In the genomic region with DNA sequence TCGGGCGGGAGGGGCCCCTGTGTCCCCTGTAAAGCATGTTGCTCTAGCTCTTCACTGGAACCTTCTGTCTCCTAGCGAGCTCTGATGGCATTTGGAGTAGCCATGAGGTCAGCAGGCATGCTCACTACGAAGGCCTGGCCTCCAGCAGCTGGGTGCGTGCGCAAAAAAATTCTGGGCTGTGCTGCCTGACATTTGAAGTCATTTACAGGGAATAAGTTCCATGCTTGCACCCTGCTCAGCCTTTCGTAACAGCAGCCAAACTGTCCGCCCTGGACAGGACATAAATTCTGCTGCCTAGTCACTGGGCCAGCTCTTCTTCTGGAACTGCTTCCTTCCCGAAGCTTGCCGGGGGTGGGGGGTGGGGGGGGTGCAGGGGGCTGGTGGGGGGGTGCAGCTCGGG, we compare ENCODE assay signal across 12 mouse cellular contexts. TPM values are rescaled to one million over a fixed set of nuclear protein-coding genes. Genes with fewer than 3 reads are reported as not detected.
DNase-seq lines count a peak whose midpoint lies in the region; ATAC-seq and TF ChIP-seq lines count a peak whose summit lies in the region.
"Had no signal": no experiment of that assay in that cellular context is flagged by ENCODE, and none has a peak within 500 bp of the region (broad histone marks: within the 10 kb centered on the region; RNA-seq: fewer than 3 reads in every experiment).

No protein-coding gene starts in this region.

- no peak for TF ChIP-seq CTCF in lung, postnatal 0 days (IDR thresholded peaks at IDR 0.05)

- peak; percentile 9 for DNase-seq in heart, adult 8-10 months (ENCODE audit: low spot score)
- DNase-seq in adrenal gland, adult 8-10 months: peak; percentile 73
- DNase-seq in kidney, adult 18-20 months: peak; percentile 21
- peak; percentile 67 for DNase-seq in lung, postnatal 0 days (ENCODE audit: low spot score)
- DNase-seq in cerebellum, postnatal 10 days: no peak
- no peak for DNase-seq in thymus, adult 18-20 months
- no peak for DNase-seq in urinary bladder, postnatal 10 days (ENCODE audit: low spot score)
- DNase-seq: layer of hippocampus, adult 9-11 months; liver had no signal

- H3K36me3 ChIP-seq in heart, embryonic 11.5 days (ENCODE audit: control insufficient read depth, insufficient read depth, low read length): no peaks in the 10 kb centered on the region
- H3K36me3 ChIP-seq in lung, postnatal 0 days (ENCODE audit: insufficient read depth, low read length): no peaks in the 10 kb centered on the region
- H3K36me3 ChIP-seq: midbrain, embryonic 13.5 days had no signal

- no peaks in the 10 kb centered on the region for H3K9me3 ChIP-seq in heart, embryonic 11.5 days (replicated peaks; ENCODE audit: control insufficient read depth, low read length)
- H3K9me3 ChIP-seq in lung, postnatal 0 days (ENCODE audit: low read length): no peaks in the 10 kb centered on the region
- H3K9me3 ChIP-seq: midbrain, embryonic 13.5 days had no signal

- TF ChIP-seq EP300 in lung, postnatal 0 days (IDR thresholded peaks at IDR 0.05): no peak

- H3K4me1 ChIP-seq in heart, embryonic 11.5 days (ENCODE audit: control insufficient read depth, insufficient read depth, low read length): no peaks in the 10 kb centered on the region
- no peaks in the 10 kb centered on the region for H3K4me1 ChIP-seq in lung, postnatal 0 days (ENCODE audit: insufficient read depth, low read depth, low read length)
- H3K4me1 ChIP-seq: midbrain, embryonic 13.5 days had no signal

- no peak overlapping the region for H3K9ac ChIP-seq in heart, embryonic 11.5 days (ENCODE audit: low read depth, low read length)
- no peak overlapping the region for H3K9ac ChIP-seq in lung, postnatal 0 days (replicated peaks; ENCODE audit: low read depth)
- H3K9ac ChIP-seq: midbrain, embryonic 13.5 days had no signal

- no peak overlapping the region for H3K27ac ChIP-seq in heart, embryonic 11.5 days (ENCODE audit: low read depth, low read length)
- H3K27ac ChIP-seq in lung, postnatal 0 days (ENCODE audit: low read length): no peak overlapping the region
- H3K27ac ChIP-seq: midbrain, embryonic 13.5 days had no signal

- H3K4me2 ChIP-seq in heart, embryonic 11.5 days: no peak overlapping the region
- H3K4me2 ChIP-seq in lung, postnatal 0 days (replicated peaks; ENCODE audit: low read depth, low read length): no peak overlapping the region
- H3K4me2 ChIP-seq: midbrain, embryonic 13.5 days had no signal

- ATAC-seq in heart, embryonic 11.5 days (replicated peaks; ENCODE audit: insufficient number of reproducible peaks, low FRiP score, low TSS enrichment): no peak
- ATAC-seq in lung, postnatal 0 days: peak; percentile 80
- ATAC-seq: CD4-positive, CD25-positive, alpha-beta regulatory T cell, adult 4 months; midbrain, embryonic 13.5 days had no signal

- H3K4me3 ChIP-seq in heart, embryonic 11.5 days (ENCODE audit: low read depth, low read length): no peak overlapping the region
- H3K4me3 ChIP-seq in lung, postnatal 0 days (ENCODE audit: low read depth, low read length): no peak overlapping the region
- H3K4me3 ChIP-seq: midbrain, embryonic 13.5 days had no signal

- 64% methylated on average over 11 of the region's 11 CpGs for WGBS in heart, embryonic 11.5 days (ENCODE audit: insufficient replicate concordance)
- 41% methylated on average over 11 of the region's 11 CpGs for WGBS in lung, postnatal 0 days

- H3K27me3 ChIP-seq in heart, embryonic 11.5 days (ENCODE audit: control insufficient read depth, insufficient read depth, low read length): no peaks in the 10 kb centered on the region
- H3K27me3 ChIP-seq in lung, postnatal 0 days (replicated peaks; ENCODE audit: insufficient read depth, low read length): no peaks in the 10 kb centered on the region
- H3K27me3 ChIP-seq: midbrain, embryonic 13.5 days had no signal

RNA-seq across cellular contexts. Expression of a gene that starts 20.0 kb away (rescaled TPM):
- total RNA-seq in heart, adult 8-10 months (2022): 1 to 10 TPM in 1 of 4 experiments, under 1 TPM in 3; 0.69 to 1.1 (median 0.85) TPM
- 131 and 136 TPM in 2 replicates for polyA plus RNA-seq in heart, embryonic 11.5 days (2014; fragmentation: Nextera tagmentation; extraction: Ambion mirVana)
- total RNA-seq in adrenal gland, adult 8-10 months (2022): 1 to 10 TPM; 1.9 to 3.2 (median 2.2) TPM
- 5.5 and 8.8 TPM in 2 replicates for polyA plus RNA-seq in lung, postnatal 0 days (2015; fragmentation: Nextera tagmentation; extraction: Ambion mirVana)

RNA-seq across cellular contexts. Expression of a gene that starts 22.2 kb away (rescaled TPM):
- total RNA-seq in heart, adult 8-10 months (2022): 10 to 100 TPM in 1 of 4 experiments, 1 to 10 TPM in 3; 5.8 to 11.1 (median 8.7) TPM
- polyA plus RNA-seq in heart, embryonic 11.5 days (2014; fragmentation: Nextera tagmentation; extraction: Ambion mirVana): 3.2 and 5.4 TPM in 2 replicates
- total RNA-seq in adrenal gland, adult 8-10 months (2022): 10 to 100 TPM; 13.8 to 22.7 (median 21.0) TPM
- 7.3 and 8.3 TPM in 2 replicates for polyA plus RNA-seq in lung, postnatal 0 days (2015; fragmentation: Nextera tagmentation; extraction: Ambion mirVana)

RNA-seq across cellular contexts. Expression of a gene that starts 27.2 kb away (rescaled TPM):
- total RNA-seq in heart, adult 8-10 months (2022): 1 to 10 TPM; 3.1 to 6.6 (median 4.7) TPM
- polyA plus RNA-seq in heart, embryonic 11.5 days (2014; fragmentation: Nextera tagmentation; extraction: Ambion mirVana): 6.9 and 10.4 TPM in 2 replicates
- total RNA-seq in adrenal gland, adult 8-10 months (2022): 1 to 10 TPM; 4.4 to 6.3 (median 6.0) TPM
- polyA plus RNA-seq in lung, postnatal 0 days (2015; fragmentation: Nextera tagmentation; extraction: Ambion mirVana): 6.5 and 7.2 TPM in 2 replicates
- polyA plus RNA-seq: CD4-positive, CD25-positive, alpha-beta regulatory T cell, adult 4 months had no signal

RNA-seq across cellular contexts. Expression of a gene that starts 57.3 kb away (rescaled TPM):
- total RNA-seq in heart, adult 8-10 months (2022): 10 to 100 TPM; 22.9 to 32.6 (median 24.3) TPM
- 61.9 and 65.9 TPM in 2 replicates for polyA plus RNA-seq in heart, embryonic 11.5 days (2014; fragmentation: Nextera tagmentation; extraction: Ambion mirVana)
- 10 to 100 TPM; 40.2 to 71.5 (median 55.5) TPM for total RNA-seq in adrenal gland, adult 8-10 months (2022)
- polyA plus RNA-seq in lung, postnatal 0 days (2015; fragmentation: Nextera tagmentation; extraction: Ambion mirVana): 42.3 and 47.3 TPM in 2 replicates

Comparison
In these comparisons a context has a peak if more than half of its experiments do, and no peak if none do; other contexts are left out.
1. DNase-seq: peak in heart, adult 8-10 months (single experiment), adrenal gland, adult 8-10 months (single experiment), kidney, adult 18-20 months (single experiment) and lung, postnatal 0 days (single experiment); none in cerebellum, postnatal 10 days (0 of 2), thymus, adult 18-20 months (0 of 2) and urinary bladder, postnatal 10 days (single experiment).